Mouse (Mus musculus) hindbrain, embryonic 16.5 days (tissue): Measurements from ENCODE around the gene Tspan33. TPM values are rescaled to one million over a fixed set of nuclear protein-coding genes. Genes with fewer than 3 reads are reported as not detected.

Experiments used
- ATAC-seq: fragments of 200-750 bp; cut with Nextera tagmentation; 2 replicates; pipeline ENCODE4 v1.8.0; 2017; ENCODE audit warnings: moderate TSS enrichment, moderate library complexity
- H3K27ac ChIP-seq: fragments of 300-500 bp; sonication (generic); 2 replicates; pipeline ENCODE4 v1.5.1; 2014; ENCODE audit warnings: low read depth, mild to moderate bottlenecking, control low read depth, low read length, moderate library complexity
- H3K27me3 ChIP-seq: fragments of 300-500 bp; sonication (generic); replicated peaks from 2 replicates; pipeline ENCODE4 v1.6.1; 2014; ENCODE audit warnings: low read length; ENCODE audit not compliant: control insufficient read depth, insufficient read depth
- H3K36me3 ChIP-seq: fragments of 300-500 bp; sonication (generic); 2 replicates; pipeline ENCODE4 v1.6.1; 2014; ENCODE audit warnings: mild to moderate bottlenecking, low read length, moderate library complexity, mixed read lengths; ENCODE audit not compliant: control insufficient read depth, insufficient read depth
- H3K4me1 ChIP-seq: fragments of 300-500 bp; sonication (generic); 2 replicates; pipeline ENCODE4 v1.6.1; 2014; ENCODE audit warnings: low read depth, low read length; ENCODE audit not compliant: control insufficient read depth, insufficient read depth
- H3K4me2 ChIP-seq: fragments of 300-500 bp; sonication (generic); 2 replicates; pipeline ENCODE4 v1.6.1; 2014; ENCODE audit warnings: mild to moderate bottlenecking, low read length, control low read depth, moderate library complexity
- H3K4me3 ChIP-seq: fragments of 300-500 bp; sonication (generic); 2 replicates; pipeline ENCODE4 v1.5.1; 2014; ENCODE audit warnings: mild to moderate bottlenecking, low read length, control low read depth, moderate library complexity
- H3K9ac ChIP-seq: fragments of 300-500 bp; sonication (generic); 2 replicates; pipeline ENCODE4 v1.6.1; 2014; ENCODE audit warnings: low read depth, mild to moderate bottlenecking, control low read depth, low read length, moderate library complexity
- H3K9me3 ChIP-seq: fragments of 300-500 bp; sonication (generic); 2 replicates; pipeline ENCODE4 v1.6.1; 2014; ENCODE audit warnings: mild to moderate bottlenecking, low read length, moderate library complexity; ENCODE audit not compliant: control insufficient read depth
- WGBS: fragments of 180-500 bp; shearing (Covaris S2); extraction: QIAGEN DNeasy Blood & Tissue Kit; methylation state at CpG from one replicate; pipeline ENCODE4 v1.1.7; 2014; 5-methylcytosine and 5-hydroxymethylcytosine counted together
- polyA plus RNA-seq: library from polyadenylated mRNA; unstranded; fragments of >200 nt; fragmentation: Nextera tagmentation; extraction: Ambion mirVana; gene quantifications from 2 replicates; pipeline ENCODE4 v1.2.1, GENCODE M21; 2015

Gene Tspan33
- polyA plus RNA-seq, 1 experiment from 2014 or later, result 10.8 TPM

DNA sequence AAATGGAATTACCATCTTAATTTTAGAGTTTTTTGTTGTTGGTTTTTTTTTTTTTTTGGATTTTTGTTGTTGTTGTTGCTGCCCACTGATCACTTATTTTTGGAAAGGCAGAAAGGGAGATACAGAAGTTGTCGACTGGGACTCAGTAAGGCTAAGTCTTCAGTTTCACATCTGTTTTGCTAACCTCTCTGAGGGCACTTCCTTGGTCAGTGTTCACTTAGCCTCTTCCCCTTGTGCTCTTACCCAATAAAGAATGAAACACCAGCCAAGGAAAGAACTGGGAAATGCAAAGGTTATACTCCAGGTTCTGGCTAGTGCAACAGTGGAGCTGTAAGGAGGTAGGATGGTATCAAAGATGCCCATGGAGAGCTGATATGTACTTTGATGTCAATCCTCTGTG, 35.5 kb downstream of the Tspan33 start:
- Histone ChIP-seq H3K9ac (no peak overlapping the region), H3K4me3 (no peak overlapping the region), H3K36me3 (no peaks in the 10 kb centered on the region), H3K9me3 (no peaks in the 10 kb centered on the region), H3K27ac (no peak overlapping the region), H3K27me3 (no peaks in the 10 kb centered on the region), H3K4me1 (no peaks in the 10 kb centered on the region), H3K4me2 (no peak overlapping the region)
- WGBS, result 81% methylated on average over 1 of the region's 1 CpGs
- no peak for ATAC-seq

DNA sequence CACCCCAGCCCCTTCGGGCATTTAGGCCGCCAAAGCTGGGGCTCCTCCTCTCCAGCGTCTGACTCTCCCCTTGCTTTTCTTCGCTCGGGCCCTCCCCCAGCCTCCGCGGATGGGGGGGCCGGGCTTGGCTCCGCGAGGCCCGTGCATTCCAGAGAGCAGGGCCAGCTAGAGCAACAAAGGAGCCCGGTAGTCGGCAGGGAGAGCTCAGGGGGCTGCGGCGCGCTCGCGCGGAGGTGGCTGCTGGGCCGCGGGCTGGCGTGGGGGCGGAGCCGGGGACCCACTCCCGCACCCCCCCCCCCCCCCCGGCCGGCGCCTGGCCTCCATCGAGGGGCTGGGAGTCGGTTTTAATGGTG, 41.3 kb downstream of the Tspan33 start, which contains the start of gene Smo:
Gene Smo, plus strand, starts transcription at position 168 of the 353 bp plus-strand sequence.
- ATAC-seq, result peak; percentile 95
- Histone ChIP-seq H3K4me2 (peak within 1 kb of the TSS; percentile 97), H3K36me3 (no peaks in the 10 kb centered on the region), H3K9ac (peak within 1 kb of the TSS; percentile 81), H3K27me3 (no peaks in the 10 kb centered on the region), H3K27ac (peak within 1 kb of the TSS; percentile 89), H3K4me1 (peaks cover 11% of the 10 kb centered on the region; the same call in 1 of the 2 replicates), H3K4me3 (peak within 1 kb of the TSS; percentile 74), H3K9me3 (no peaks in the 10 kb centered on the region)
- WGBS, result 0% methylated on average over 11 of the region's 30 CpGs

DNA sequence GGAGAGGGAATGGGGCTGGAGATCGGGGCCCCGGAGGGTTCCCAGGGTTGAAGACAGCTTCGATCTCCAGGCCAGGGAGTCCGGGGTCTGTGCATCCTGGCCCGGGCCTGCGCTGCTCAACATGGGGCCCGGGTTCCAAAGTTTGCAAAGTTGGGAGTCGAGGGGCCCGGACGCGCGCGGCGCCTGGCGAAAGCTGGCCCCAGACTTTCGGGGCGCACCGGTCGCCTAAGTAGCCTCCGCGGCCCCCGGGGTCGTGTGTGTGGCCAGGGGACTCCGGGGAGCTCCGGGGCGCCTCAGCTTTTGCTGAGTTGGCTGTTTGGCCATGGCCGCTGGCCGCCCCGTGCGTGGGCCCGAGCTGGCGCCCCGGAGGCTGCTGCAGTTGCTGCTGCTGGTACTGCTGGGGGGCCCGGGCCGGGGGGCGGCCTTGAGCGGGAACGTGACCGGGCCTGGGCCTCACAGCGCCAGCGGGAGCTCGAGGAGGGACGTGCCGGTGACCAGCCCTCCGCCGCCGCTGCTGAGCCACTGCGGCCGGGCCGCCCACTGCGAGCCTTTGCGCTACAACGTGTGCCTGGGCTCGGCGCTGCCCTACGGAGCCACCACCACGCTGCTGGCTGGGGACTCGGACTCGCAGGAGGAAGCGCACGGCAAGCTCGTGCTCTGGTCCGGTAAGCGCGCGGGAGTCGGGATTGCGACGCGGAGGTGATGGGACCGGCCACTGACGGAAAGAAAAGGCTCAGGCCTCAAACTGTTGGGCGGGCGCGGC, 41.8 kb downstream of the Tspan33 start:
- peaks cover 11% of the 10 kb centered on the region; the same call in 1 of the 2 replicates for H3K4me1 ChIP-seq
- H3K27me3 ChIP-seq, result no peaks in the 10 kb centered on the region
- peak overlapping the region; percentile 74 for H3K4me3 ChIP-seq
- H3K9me3 ChIP-seq, result no peaks in the 10 kb centered on the region
- H3K27ac ChIP-seq, result peak overlapping the region; percentile 89
- H3K9ac ChIP-seq, result peak overlapping the region; percentile 81
- peak; percentile 83 for ATAC-seq
- H3K36me3 ChIP-seq, result no peaks in the 10 kb centered on the region
- WGBS, result under 1% methylated on average over 63 of the region's 75 CpGs
- peak overlapping the region; percentile 97 for H3K4me2 ChIP-seq

DNA sequence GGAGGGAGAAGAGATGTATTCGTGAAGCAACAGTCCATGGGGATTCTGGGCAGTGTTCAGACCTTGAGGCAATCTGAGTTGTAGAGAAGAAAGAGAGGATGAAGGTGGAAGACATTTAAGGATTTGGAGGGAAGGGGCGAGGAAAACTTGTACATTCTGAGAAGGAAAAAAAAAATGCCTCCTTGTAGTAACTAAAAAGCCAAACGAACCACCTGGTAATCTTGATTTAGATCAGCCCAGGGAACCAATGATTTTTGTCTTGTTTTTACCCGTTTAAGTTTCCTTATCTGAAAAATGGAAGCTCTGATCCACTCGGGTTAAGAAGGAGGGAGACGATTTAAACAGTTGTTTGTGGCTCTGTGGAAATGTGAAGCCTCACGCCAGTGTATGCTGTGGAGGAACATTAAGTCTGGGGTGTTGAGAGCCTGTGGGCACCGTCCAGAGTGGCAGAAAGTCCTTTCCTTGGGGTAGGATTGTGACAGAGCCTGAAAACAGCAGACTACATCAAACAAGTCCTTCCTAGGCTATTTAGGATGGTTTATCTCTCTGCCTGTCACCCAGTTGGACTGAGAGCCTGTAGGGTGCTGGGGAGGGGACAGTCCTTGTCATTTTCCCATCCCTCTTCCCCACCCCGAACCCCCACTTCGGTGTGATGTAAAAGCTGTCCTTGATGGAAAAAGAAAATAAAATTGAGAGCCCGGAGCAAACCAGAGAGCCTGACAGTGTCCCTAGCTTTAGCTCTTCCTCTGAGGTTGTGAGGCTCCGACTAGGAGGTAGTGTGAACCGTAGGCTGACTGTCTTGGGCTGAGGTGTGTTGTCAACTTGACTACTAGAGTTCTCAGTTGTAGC, 42.8 kb downstream of the Tspan33 start:
- no peaks in the 10 kb centered on the region for H3K9me3 ChIP-seq
- peak overlapping the region; percentile 97 for H3K4me2 ChIP-seq
- H3K36me3 ChIP-seq, result no peaks in the 10 kb centered on the region
- peaks cover 11% of the 10 kb centered on the region; the same call in 1 of the 2 replicates for H3K4me1 ChIP-seq
- H3K4me3 ChIP-seq, result peak overlapping the region; percentile 74
- 14% methylated on average over 13 of the region's 13 CpGs for WGBS
- H3K27me3 ChIP-seq, result no peaks in the 10 kb centered on the region
- peak overlapping the region; percentile 89 for H3K27ac ChIP-seq
- ATAC-seq, result no peak
- peak overlapping the region; percentile 81 for H3K9ac ChIP-seq

DNA sequence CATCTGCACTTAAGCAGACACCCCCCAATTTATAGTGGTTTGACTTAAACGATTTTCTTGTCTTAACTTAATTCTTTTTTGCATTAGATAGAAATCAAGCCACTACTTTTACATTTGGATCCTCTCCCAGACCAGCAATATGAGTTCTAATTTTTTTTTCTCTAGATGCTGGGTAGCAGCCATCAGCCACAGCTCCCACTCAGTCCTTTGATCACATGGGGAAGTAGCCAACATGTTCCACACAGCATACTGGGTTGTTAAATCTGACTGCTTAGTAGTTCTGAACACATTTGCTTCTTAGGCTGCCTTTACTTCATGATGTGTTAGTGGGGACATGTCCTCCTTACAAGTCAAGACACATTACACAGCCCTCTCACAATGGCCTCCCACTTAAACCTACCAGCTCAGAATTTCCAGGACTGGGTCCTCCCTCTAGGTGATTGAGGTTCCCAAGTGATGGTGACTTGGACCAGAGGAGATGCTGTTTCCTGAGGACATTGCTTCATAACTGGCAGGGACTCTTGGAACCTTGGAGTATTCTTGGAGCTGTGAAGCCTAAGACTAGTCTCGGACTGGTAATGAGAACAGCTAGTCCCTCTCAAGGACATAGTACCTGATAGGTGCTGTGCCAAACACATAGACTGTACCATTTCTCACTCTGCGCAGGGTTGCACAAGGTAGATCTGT, 57.6 kb downstream of the Tspan33 start:
- WGBS, result 97% methylated on average over 3 of the region's 3 CpGs
- Histone ChIP-seq H3K27ac (no peak overlapping the region), H3K9ac (no peak overlapping the region), H3K4me3 (no peak overlapping the region), H3K27me3 (no peaks in the 10 kb centered on the region), H3K4me1 (no peaks in the 10 kb centered on the region), H3K36me3 (no peaks in the 10 kb centered on the region; the same call in 1 of the 2 replicates), H3K9me3 (peaks cover 3% of the 10 kb centered on the region), H3K4me2 (no peak overlapping the region)
- no peak for ATAC-seq

DNA sequence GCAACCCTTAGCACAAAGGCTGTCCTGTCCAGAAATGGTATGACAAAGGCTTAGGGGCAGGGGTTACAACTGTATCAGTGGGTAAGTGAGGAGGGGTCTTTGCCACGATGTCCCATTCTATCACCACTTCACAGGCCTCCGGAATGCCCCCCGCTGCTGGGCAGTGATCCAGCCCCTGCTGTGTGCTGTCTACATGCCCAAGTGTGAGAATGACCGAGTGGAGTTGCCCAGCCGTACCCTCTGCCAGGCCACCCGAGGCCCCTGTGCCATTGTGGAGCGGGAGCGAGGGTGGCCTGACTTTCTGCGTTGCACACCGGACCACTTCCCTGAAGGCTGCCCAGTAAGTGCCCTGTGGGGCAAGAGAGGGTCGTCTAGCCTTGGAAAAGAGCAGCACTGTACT, 59.3 kb downstream of the Tspan33 start:
- Histone ChIP-seq H3K27ac (no peak overlapping the region), H3K9me3 (peaks cover 3% of the 10 kb centered on the region), H3K9ac (no peak overlapping the region), H3K36me3 (peaks cover 2% of the 10 kb centered on the region; the same call in 1 of the 2 replicates), H3K4me3 (no peak overlapping the region), H3K4me2 (no peak overlapping the region), H3K27me3 (no peaks in the 10 kb centered on the region), H3K4me1 (no peaks in the 10 kb centered on the region)
- 60% methylated on average over 11 of the region's 11 CpGs for WGBS
- no peak for ATAC-seq

DNA sequence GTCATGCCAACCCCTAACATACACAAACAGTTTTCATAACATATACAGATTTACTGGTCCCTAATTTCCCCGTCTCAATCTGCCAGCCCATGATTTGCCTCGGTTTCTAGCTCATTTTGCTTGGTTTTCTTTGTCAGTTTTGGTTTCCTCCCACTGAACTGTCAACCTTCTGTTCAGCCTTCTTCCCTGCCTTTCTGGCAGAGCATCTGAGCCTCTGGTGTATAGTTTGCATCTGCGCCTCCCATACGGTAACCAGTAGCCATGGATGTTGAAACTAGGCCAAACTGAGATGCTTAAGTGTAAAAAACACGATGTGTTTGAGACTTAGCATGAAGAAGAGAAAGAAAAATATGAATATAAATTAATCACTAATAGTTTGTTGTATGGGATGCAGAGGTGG, 62.0 kb downstream of the Tspan33 start:
- Histone ChIP-seq H3K9me3 (no peaks in the 10 kb centered on the region), H3K9ac (no peak overlapping the region), H3K4me3 (no peak overlapping the region), H3K27me3 (no peaks in the 10 kb centered on the region), H3K27ac (no peak overlapping the region), H3K4me1 (no peaks in the 10 kb centered on the region), H3K36me3 (peaks cover 2% of the 10 kb centered on the region; the same call in 1 of the 2 replicates), H3K4me2 (no peak overlapping the region)
- 74% methylated on average over 5 of the region's 5 CpGs for WGBS
- ATAC-seq, result no peak

DNA sequence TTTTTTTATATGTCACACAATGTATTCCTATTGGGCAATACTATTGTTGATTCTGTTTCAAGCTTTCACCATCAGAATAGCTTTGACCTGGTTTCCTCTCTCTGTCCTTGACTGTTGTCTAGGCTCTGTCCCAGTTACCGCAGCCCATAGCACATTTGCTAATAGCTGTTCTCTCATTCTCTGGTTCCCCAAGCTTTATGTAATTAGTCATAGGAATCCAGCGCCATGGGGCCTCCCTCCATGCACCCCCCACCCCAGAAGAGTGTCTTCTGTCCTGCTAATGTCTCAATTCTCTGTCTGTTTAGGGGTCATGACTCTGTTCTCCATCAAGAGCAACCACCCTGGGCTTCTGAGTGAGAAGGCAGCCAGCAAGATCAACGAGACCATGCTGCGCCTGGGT, 62.5 kb downstream of the Tspan33 start:
- H3K4me3 ChIP-seq, result no peak overlapping the region

More for the DNA sequence above, 62.5 kb downstream of the Tspan33 start:
- WGBS, result 81% methylated on average over 4 of the region's 4 CpGs
- Histone ChIP-seq H3K4me2 (no peak overlapping the region), H3K4me1 (no peaks in the 10 kb centered on the region), H3K9ac (no peak overlapping the region), H3K36me3 (peaks cover 2% of the 10 kb centered on the region; the same call in 1 of the 2 replicates), H3K9me3 (no peaks in the 10 kb centered on the region), H3K27ac (no peak overlapping the region), H3K27me3 (no peaks in the 10 kb centered on the region)
- no peak for ATAC-seq
